Mouse (Mus musculus): Measurements from ENCODE around the gene Ahcy.
"Not testable (repeated sequence)": the region's sequence is repeated elsewhere in the genome, so short reads cannot be mapped to it uniquely, and the experiment has no call there.

The Ahcy gene

GRCm38 (mm10) chr2:155018251-155018755 lies 56.0 kb downstream of the Ahcy start, which contains the start of gene Gm14226:
Gm14226 (plus strand) TSS chr2:155018266.
- not testable (repeated sequence) for DNase-seq

- DNase-seq = not testable (repeated sequence)
Measured at GRCm38 (mm10) chr2:155016751-155017150, 57.5 kb downstream of the Ahcy start.

GRCm38 (mm10) chr2:155012991-155013390 lies 61.3 kb downstream of the Ahcy start:
- no peak for DNase-seq

- peak; percentile 11 to 15 for DNase-seq
Measured at GRCm38 (mm10) chr2:155011086-155011656, 63.1 kb downstream of the Ahcy start.
